Mouse (Mus musculus) forebrain, embryonic 16.5 days (tissue): Measurements from ENCODE around the gene Grhl1. TPM values are rescaled to one million over a fixed set of nuclear protein-coding genes. Genes with fewer than 3 reads are reported as not detected.

Experiments
- ATAC-seq: fragments of 200-750 bp; cut with Nextera tagmentation; 2 replicates; pipeline ENCODE4 v1.8.0; 2017; ENCODE audit warnings: mild to moderate bottlenecking, moderate library complexity
- H3K27ac ChIP-seq: fragments of 300-500 bp; sonication (generic); 2 replicates; pipeline ENCODE4 v1.5.1; 2014; ENCODE audit warnings: low read length, control low read depth
- H3K27me3 ChIP-seq: fragments of 300-500 bp; sonication (generic); replicated peaks from 2 replicates; pipeline ENCODE4 v1.6.1; 2014; ENCODE audit warnings: low read length; ENCODE audit not compliant: control insufficient read depth, insufficient read depth
- H3K36me3 ChIP-seq: fragments of 300-500 bp; sonication (generic); 2 replicates; pipeline ENCODE4 v1.6.1; 2014; ENCODE audit not compliant: control insufficient read depth, insufficient read depth
- H3K4me1 ChIP-seq: fragments of 300-500 bp; sonication (generic); replicated peaks from 2 replicates; pipeline ENCODE4 v1.6.1; 2014; ENCODE audit warnings: low read length; ENCODE audit not compliant: control insufficient read depth, insufficient read depth
- H3K4me2 ChIP-seq: fragments of 300-500 bp; sonication (generic); 2 replicates; pipeline ENCODE4 v1.6.1; 2014; ENCODE audit warnings: mild to moderate bottlenecking, low read length, control low read depth
- H3K4me3 ChIP-seq: fragments of 300-500 bp; sonication (generic); replicated peaks from 2 replicates; pipeline ENCODE4 v1.5.1; 2014; ENCODE audit warnings: mild to moderate bottlenecking, low read length, control low read depth
- H3K9ac ChIP-seq: fragments of 300-500 bp; sonication (generic); replicated peaks from 2 replicates; pipeline ENCODE4 v1.6.1; 2014; ENCODE audit warnings: low read depth, low read length, control low read depth
- H3K9me3 ChIP-seq: fragments of 300-500 bp; sonication (generic); 2 replicates; pipeline ENCODE4 v1.6.1; 2016; ENCODE audit warnings: low read length; ENCODE audit not compliant: control insufficient read depth
- WGBS: fragments of 180-500 bp; shearing (Covaris S2); extraction: QIAGEN DNeasy Blood & Tissue Kit; methylation state at CpG from one replicate; pipeline ENCODE4 v1.1.7; 2014; 5-methylcytosine and 5-hydroxymethylcytosine counted together
- polyA plus RNA-seq: library from polyadenylated mRNA; unstranded; fragments of >200 nt; fragmentation: Nextera tagmentation; extraction: Ambion mirVana; gene quantifications from 2 replicates; pipeline ENCODE4 v1.2.1, GENCODE M21; 2015

The Grhl1 gene
- polyA plus RNA-seq, 1 experiment from 2014 or later, result 0.89 TPM

DNA sequence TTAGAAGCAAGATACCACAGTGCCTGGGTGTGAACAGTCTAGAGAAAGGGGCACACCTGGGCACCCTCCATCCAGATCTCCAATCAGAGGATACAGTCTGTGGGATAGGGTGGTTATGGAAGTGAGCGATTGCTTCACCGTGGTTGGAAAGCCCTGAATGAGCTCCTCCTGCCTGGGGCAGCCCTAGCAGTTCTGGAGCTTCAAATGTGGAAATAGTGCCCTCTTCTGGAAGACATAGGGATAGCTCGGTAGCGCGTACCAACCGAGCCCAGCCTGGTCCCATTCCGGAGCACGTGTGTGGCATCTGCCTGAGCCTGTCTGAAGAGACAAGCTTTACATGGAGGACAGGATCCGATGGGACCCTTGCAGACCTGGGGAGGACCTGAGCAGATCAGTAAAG is 28.7 kb downstream of the Grhl1 start:
- 2% methylated on average over 9 of the region's 9 CpGs for WGBS
- H3K9me3 ChIP-seq, result no peaks in the 10 kb centered on the region
- H3K9ac ChIP-seq, result no peak overlapping the region
- H3K27me3 ChIP-seq, result no peaks in the 10 kb centered on the region
- H3K4me3 ChIP-seq, result no peak overlapping the region
- H3K4me2 ChIP-seq, result no peak overlapping the region
- no peaks in the 10 kb centered on the region for H3K36me3 ChIP-seq
- ATAC-seq, result peak; percentile 90
- no peak overlapping the region for H3K27ac ChIP-seq
- no peaks in the 10 kb centered on the region for H3K4me1 ChIP-seq

DNA sequence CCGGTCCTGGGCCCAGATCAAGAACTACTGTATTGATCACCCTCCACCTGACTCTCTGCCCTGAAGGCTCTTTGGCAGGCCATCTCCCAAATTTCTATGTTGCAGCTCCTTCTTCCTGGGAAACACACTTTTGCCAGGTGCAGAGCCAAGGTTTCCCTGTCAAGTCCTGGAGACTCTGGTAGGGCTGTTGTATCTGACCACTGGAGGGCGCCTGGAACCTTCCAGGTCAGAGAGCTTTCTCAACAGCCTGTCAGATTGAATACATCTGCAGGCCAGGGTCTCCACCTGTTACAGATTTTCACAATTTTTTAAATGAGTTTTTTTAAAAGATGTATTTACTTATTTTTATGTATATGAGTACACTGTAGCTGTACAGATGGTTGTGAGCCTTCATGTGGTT is 31.2 kb downstream of the Grhl1 start:
- Histone ChIP-seq H3K9me3 (no peaks in the 10 kb centered on the region), H3K9ac (no peak overlapping the region), H3K4me2 (no peak overlapping the region), H3K4me1 (0 out of 2 replicates have a peak, but pooled peaks cover 2% of the 10 kb centered on the region), H3K4me3 (no peak overlapping the region), H3K27me3 (no peaks in the 10 kb centered on the region), H3K36me3 (no peaks in the 10 kb centered on the region), H3K27ac (no peak overlapping the region)
- WGBS, result 39% methylated on average over 2 of the region's 2 CpGs
- ATAC-seq, result peak; percentile 49

DNA sequence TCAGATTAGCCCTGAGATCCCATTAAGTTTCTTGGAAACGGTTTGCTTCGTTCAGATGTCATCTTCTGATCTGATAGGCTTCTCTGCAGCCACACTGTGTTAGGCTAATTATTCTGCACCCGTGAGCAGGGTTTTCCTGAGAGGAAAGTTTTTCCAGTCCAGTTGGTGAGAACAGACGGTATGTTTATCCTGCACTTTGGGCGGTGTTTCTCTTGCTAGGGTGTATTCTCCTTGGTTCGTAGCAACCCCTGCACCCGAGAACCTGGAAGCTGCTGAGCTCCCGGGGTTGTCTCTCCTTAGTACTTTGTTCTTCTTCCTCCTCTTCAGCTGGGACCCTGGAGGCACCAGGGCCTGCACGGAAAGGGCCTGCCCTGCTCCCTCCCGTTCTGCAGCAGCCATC is 34.1 kb downstream of the Grhl1 start:
- H3K4me3 ChIP-seq, result no peak overlapping the region
- no peak overlapping the region for H3K9ac ChIP-seq
- H3K4me1 ChIP-seq, result 0 out of 2 replicates have a peak, but pooled peaks cover 2% of the 10 kb centered on the region
- H3K27me3 ChIP-seq, result no peaks in the 10 kb centered on the region
- no peak for ATAC-seq
- no peak overlapping the region for H3K27ac ChIP-seq
- H3K9me3 ChIP-seq, result no peaks in the 10 kb centered on the region
- H3K4me2 ChIP-seq, result no peak overlapping the region
- 31% methylated on average over 10 of the region's 10 CpGs for WGBS
- no peaks in the 10 kb centered on the region for H3K36me3 ChIP-seq

DNA sequence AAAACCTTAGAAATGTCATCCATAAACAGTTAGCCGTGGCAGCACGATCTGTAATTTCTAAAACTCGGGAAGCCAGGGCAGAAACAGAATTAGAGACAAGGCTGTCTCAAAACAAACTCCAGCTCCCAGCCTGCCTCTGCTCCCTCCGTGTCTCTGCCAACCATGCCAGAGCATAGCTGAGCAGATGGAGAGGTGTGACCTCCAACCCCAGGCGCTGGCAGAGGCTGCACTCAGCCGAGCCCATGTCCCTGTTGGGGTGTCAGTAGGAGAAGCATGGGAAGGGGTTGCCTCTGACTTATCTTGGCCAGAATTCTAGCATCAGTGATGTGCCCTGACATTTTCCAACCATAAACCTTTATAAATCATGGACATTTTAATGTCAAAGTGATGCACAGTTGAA is 40.5 kb downstream of the Grhl1 start:
- Histone ChIP-seq H3K4me3 (no peak overlapping the region), H3K4me1 (no peaks in the 10 kb centered on the region), H3K9ac (no peak overlapping the region), H3K27ac (no peak overlapping the region), H3K36me3 (no peaks in the 10 kb centered on the region), H3K9me3 (no peaks in the 10 kb centered on the region), H3K27me3 (no peaks in the 10 kb centered on the region), H3K4me2 (no peak overlapping the region)
- ATAC-seq, result no peak
- WGBS, result 81% methylated on average over 6 of the region's 6 CpGs

DNA sequence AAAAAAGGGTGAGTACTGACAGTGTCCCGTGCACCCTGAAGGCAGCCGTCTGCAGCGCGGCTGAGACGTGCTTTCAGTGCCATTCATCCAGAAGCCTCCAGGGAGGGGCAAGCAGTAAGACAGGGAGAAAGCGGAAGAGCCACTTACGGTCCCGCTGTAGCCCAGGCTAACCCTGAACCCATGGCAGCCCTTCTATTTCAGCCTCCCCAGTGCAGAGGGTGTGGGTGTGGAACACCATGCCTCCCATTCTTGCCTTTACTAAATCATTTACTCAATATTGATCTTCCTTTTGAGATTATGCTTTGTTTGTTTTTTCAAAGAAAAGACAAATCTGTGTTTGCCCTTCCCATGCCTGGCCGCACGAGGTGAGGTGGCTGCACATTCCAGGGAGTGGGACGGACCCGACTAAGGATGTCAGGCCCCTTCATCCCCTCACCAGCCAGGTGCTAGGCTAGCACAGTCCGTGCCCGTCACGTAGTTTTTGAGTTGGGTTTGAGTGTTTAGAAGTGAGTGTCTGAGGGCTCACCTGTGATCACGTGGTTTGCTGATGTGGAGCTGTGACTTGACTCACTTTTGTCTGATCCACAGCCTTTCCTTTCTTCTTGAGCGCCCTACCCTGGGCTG is 42.5 kb downstream of the Grhl1 start:
- WGBS, result 83% methylated on average over 17 of the region's 17 CpGs
- Histone ChIP-seq H3K9ac (no peak overlapping the region), H3K9me3 (no peaks in the 10 kb centered on the region), H3K27me3 (no peaks in the 10 kb centered on the region), H3K4me3 (no peak overlapping the region), H3K36me3 (no peaks in the 10 kb centered on the region), H3K4me1 (no peaks in the 10 kb centered on the region), H3K27ac (no peak overlapping the region), H3K4me2 (no peak overlapping the region)
- no peak for ATAC-seq

DNA sequence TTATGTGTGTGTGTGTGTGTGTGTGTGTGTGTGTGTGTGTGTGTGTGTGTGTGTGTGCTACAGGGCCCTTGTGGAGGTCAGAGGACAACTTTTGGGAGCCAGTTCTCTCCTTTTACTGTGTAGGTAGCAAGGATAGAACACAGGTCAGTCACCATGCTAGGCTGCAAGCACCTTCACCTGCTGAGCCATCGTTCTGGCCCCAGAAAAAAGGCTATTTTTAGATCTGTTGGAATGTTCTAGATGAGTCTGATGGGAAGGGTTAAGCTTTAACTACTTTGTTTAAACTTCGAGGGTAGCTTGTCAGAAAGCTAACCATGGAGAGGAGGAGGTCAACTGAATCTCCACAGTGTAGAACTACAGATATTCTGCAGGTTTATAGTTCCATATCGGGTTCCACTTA is 43.1 kb downstream of the Grhl1 start:
- Histone ChIP-seq H3K9me3 (no peaks in the 10 kb centered on the region), H3K9ac (no peak overlapping the region), H3K4me1 (no peaks in the 10 kb centered on the region), H3K36me3 (no peaks in the 10 kb centered on the region), H3K4me3 (no peak overlapping the region), H3K4me2 (no peak overlapping the region), H3K27ac (no peak overlapping the region), H3K27me3 (no peaks in the 10 kb centered on the region)
- WGBS, result 89% methylated on average over 3 of the region's 3 CpGs
- ATAC-seq, result no peak

DNA sequence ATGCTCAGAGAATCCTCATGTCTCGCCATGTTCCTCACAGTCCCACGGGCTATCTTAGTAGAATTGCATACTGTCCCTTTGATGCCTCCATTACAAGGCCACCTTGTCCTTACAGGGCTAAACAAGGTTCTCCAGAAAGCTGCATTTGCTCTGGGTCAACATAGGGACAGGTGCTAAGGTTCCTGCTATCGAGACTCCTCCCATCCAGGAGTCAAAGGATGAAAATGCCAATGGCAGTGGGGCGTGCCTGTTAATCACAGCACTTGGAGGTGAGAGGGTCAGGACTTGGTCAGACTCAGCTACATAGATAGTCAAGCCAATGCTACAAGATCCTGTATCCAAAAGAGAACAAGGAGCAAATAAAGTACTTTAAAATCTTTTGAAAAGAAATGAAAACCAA is 47.4 kb downstream of the Grhl1 start:
- Histone ChIP-seq H3K4me1 (no peaks in the 10 kb centered on the region), H3K4me3 (no peak overlapping the region), H3K27me3 (no peaks in the 10 kb centered on the region), H3K9ac (no peak overlapping the region), H3K36me3 (no peaks in the 10 kb centered on the region), H3K27ac (no peak overlapping the region), H3K4me2 (no peak overlapping the region), H3K9me3 (no peaks in the 10 kb centered on the region)
- no peak for ATAC-seq
- WGBS, result 90% methylated on average over 4 of the region's 4 CpGs

DNA sequence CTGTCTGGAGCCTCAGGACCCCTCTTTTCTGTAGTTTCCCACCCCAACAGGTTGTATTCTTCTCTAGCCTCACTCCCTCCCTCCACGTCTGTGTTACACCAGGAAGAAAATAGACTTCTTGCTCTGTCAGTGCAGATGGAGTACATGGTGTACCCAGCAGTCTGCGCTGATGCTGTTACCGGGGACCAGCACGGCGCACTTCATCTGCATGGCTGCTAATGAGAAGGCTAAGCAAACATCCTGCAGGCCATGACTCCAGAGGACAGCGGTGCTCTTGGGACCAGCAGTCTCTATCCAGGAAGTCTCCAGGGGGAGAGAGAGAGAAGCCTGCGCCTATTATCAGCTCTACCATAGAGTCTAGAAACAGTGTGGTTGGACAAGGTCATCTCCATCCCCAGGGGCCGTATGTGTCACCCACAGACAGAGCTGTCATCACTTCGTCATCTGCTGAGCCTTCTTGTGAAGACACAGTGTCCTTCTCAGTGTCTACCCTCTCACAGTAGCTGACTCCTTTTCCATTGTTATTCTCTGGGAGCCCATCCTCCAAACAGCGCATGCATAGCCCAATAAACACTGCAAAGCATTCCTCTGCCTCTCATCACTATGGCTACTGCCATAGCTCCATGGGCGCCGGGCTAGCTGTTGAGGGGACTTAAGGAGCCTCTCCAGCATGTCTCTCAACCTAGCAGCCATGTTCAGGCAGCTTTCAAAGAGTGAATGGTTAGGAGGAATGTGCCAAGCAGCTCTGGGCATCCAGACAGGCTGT is 51.6 kb downstream of the Grhl1 start:
- Histone ChIP-seq H3K9ac (no peak overlapping the region), H3K9me3 (no peaks in the 10 kb centered on the region), H3K4me3 (no peak overlapping the region), H3K27ac (no peak overlapping the region), H3K27me3 (no peaks in the 10 kb centered on the region), H3K4me1 (no peaks in the 10 kb centered on the region), H3K36me3 (no peaks in the 10 kb centered on the region), H3K4me2 (no peak overlapping the region)
- 79% methylated on average over 12 of the region's 12 CpGs for WGBS
- ATAC-seq, result no peak

DNA sequence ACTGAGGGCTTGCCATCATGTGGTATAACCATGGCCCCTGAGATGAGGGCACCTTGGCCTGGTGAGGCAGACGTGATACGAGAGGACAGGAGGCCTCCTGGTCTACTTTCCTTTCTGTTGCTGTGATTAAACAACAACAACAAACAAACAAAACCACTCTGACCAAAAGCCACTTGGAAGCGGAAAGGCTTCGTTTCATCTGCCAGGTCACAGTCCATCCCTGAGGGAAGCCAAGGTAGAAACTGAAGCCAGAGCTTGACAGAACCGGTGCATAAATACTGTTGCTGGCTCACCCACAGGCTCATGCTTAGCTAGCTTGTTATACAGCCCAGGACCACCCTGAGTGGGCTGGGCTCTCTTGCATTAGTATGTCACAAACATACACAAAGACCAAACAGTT is 54.3 kb downstream of the Grhl1 start:
- no peak overlapping the region for H3K27ac ChIP-seq
- no peak overlapping the region for H3K4me3 ChIP-seq
- H3K9me3 ChIP-seq, result no peaks in the 10 kb centered on the region
- H3K4me2 ChIP-seq, result no peak overlapping the region
- WGBS, result 90% methylated on average over 5 of the region's 5 CpGs
- no peak for ATAC-seq
- no peak overlapping the region for H3K9ac ChIP-seq
- no peaks in the 10 kb centered on the region for H3K27me3 ChIP-seq
- H3K36me3 ChIP-seq, result no peaks in the 10 kb centered on the region
- H3K4me1 ChIP-seq, result no peaks in the 10 kb centered on the region
